Mouse (Mus musculus) inflammation-experienced regulatory T-cells, adult 6 months (primary cell): ENCODE results near the gene Slc9a3. TPM values are rescaled to one million over a fixed set of nuclear protein-coding genes. Genes with fewer than 3 reads are reported as not detected.

Source experiments
- ATAC-seq: one replicate; pipeline ENCODE4 v1.8.0; 2017
- polyA plus RNA-seq, 3 experiments: library from polyadenylated mRNA; unstranded; fragments of 100-300 nt; shearing (Covaris generic); gene quantifications; one replicate each; pipeline ENCODE4 v1.2.1; 2017

Slc9a3 gene
- polyA plus RNA-seq, 3 experiments from 2014 or later, result 0.17 TPM; not detected in 2

GRCm38 (mm10) chr13:74145983-74146622, 24.8 kb downstream of the Slc9a3 start:
- no peak for ATAC-seq

GRCm38 (mm10) chr13:74147327-74147726, 26.1 kb downstream of the Slc9a3 start:
- no peak for ATAC-seq

- peak; percentile 84 for ATAC-seq
Observed at GRCm38 (mm10) chr13:74166348-74167056, 45.2 kb downstream of the Slc9a3 start.

GRCm38 (mm10) chr13:74167057-74167413, 45.8 kb downstream of the Slc9a3 start:
- peak; percentile 44 for ATAC-seq

- ATAC-seq, result no peak
Observed at GRCm38 (mm10) chr13:74167492-74167891, 46.2 kb downstream of the Slc9a3 start.

GRCm38 (mm10) chr13:74169446-74170164, 48.3 kb downstream of the Slc9a3 start:
- ATAC-seq, result no peak

- no peak for ATAC-seq
Observed at GRCm38 (mm10) chr13:74172036-74172435, 50.8 kb downstream of the Slc9a3 start.

- no peak for ATAC-seq
Observed at GRCm38 (mm10) chr13:74183011-74183695, 61.9 kb downstream of the Slc9a3 start.

GRCm38 (mm10) chr13:74192613-74193012, 71.4 kb downstream of the Slc9a3 start:
- peak; percentile 35 for ATAC-seq

GRCm38 (mm10) chr13:74196451-74196850, 75.2 kb downstream of the Slc9a3 start:
- peak; percentile 59 for ATAC-seq

- ATAC-seq, result peak; percentile 96
Observed at GRCm38 (mm10) chr13:74208317-74208985, 87.2 kb downstream of the Slc9a3 start, which contains the start of gene Exoc3. Gene Exoc3 (minus strand): TSS chr13:74208732.

- ATAC-seq, result peak; percentile 36
Observed at GRCm38 (mm10) chr13:74208986-74209345, 87.7 kb downstream of the Slc9a3 start.

- no peak for ATAC-seq
Observed at GRCm38 (mm10) chr13:74218441-74218840, 97.2 kb downstream of the Slc9a3 start.

Other genes with a start within 250 kb of the Slc9a3 start
- 10 to 100 TPM in 1 of 3 experiments, 1 to 10 TPM in 2; 2.5 to 17.3 (median 4.5) TPM for gene Trip13, start 183.7 kb upstream of the Slc9a3 start, polyA plus RNA-seq
- gene Brd9, start 183.6 kb upstream of the Slc9a3 start, polyA plus RNA-seq, result 10 to 100 TPM; 62.6 to 78.6 (median 69.0) TPM
- gene Zdhhc11, start 157.6 kb upstream of the Slc9a3 start, polyA plus RNA-seq, result not detected
- under 1 TPM; 0.36 to 0.51 (median 0.41) TPM for gene Tppp, start 112.0 kb upstream of the Slc9a3 start, polyA plus RNA-seq
- gene Cep72, start 59.2 kb upstream of the Slc9a3 start, polyA plus RNA-seq, result 10 to 100 TPM in 1 of 3 experiments, 1 to 10 TPM in 2; 3.9 to 17.1 (median 8.5) TPM
- 10 to 100 TPM; 82.9 to 87.4 (median 86.4) TPM for gene Exoc3, start 87.3 kb downstream of the Slc9a3 start, polyA plus RNA-seq
- under 1 TPM in 2 of 3 experiments, not detected in 1; 0.09 to 0.16 TPM for gene Ahrr, start 170.9 kb downstream of the Slc9a3 start, polyA plus RNA-seq
- gene Pdcd6, start 196.1 kb downstream of the Slc9a3 start, polyA plus RNA-seq, result 100 to 1,000 TPM; 181 to 205 (median 183) TPM
- 100 to 1,000 TPM; 264 to 339 (median 292) TPM for gene Sdha, start 228.8 kb downstream of the Slc9a3 start, polyA plus RNA-seq
- gene Ccdc127, start 228.9 kb downstream of the Slc9a3 start, polyA plus RNA-seq, result 10 to 100 TPM; 39.0 to 40.3 (median 39.1) TPM
- gene Lrrc14b, start 242.5 kb downstream of the Slc9a3 start, polyA plus RNA-seq, result not detected